Mouse (Mus musculus) midbrain, postnatal 0 days (tissue): Measurements from ENCODE around the gene Dlg2. TPM values are rescaled to one million over a fixed set of nuclear protein-coding genes. Genes with fewer than 3 reads are reported as not detected.
A peak's percentile ranks its signal among the peaks of the same experiment; 100 is the strongest.

ENCODE experiments used
- ATAC-seq: fragments of 200-750 bp; cut with Nextera tagmentation; 2 replicates; pipeline ENCODE4 v1.8.0; 2017; ENCODE audit warnings: moderate number of reproducible peaks, mild to moderate bottlenecking, moderate TSS enrichment, moderate library complexity; ENCODE audit not compliant: low FRiP score
- DNase-seq: peaks from one replicate; pipeline ENCODE4 v3.0.0-alpha.2; 2015; ENCODE audit warnings: low spot score
- H3K27ac ChIP-seq: fragments of 300-500 bp; sonication (generic); 2 replicates; pipeline ENCODE4 v1.5.1; 2014; ENCODE audit warnings: low read depth, mild to moderate bottlenecking, low read length, mixed read lengths
- H3K27me3 ChIP-seq: fragments of 300-500 bp; sonication (generic); 2 replicates; pipeline ENCODE4 v1.6.1; 2014; ENCODE audit warnings: low read length, control low read depth, mixed read lengths; ENCODE audit not compliant: insufficient read depth
- H3K36me3 ChIP-seq: fragments of 300-500 bp; sonication (generic); 2 replicates; pipeline ENCODE4 v1.6.1; 2014; ENCODE audit warnings: low read length, control low read depth, mixed read lengths; ENCODE audit not compliant: insufficient read depth
- H3K4me1 ChIP-seq: fragments of 300-500 bp; sonication (generic); 2 replicates; pipeline ENCODE4 v1.6.1; 2014; ENCODE audit warnings: mild to moderate bottlenecking, control low read depth, antibody characterized with exemption, low read length, mixed read lengths; ENCODE audit not compliant: insufficient read depth
- H3K4me2 ChIP-seq: fragments of 300-500 bp; sonication (generic); 2 replicates; pipeline ENCODE4 v1.6.1; 2014; ENCODE audit warnings: low read depth, mild to moderate bottlenecking, low read length, mixed read lengths; ENCODE audit not compliant: poor library complexity, severe bottlenecking
- H3K4me3 ChIP-seq: fragments of 300-500 bp; sonication (generic); 2 replicates; pipeline ENCODE4 v1.5.1; 2014; ENCODE audit warnings: low read depth, mild to moderate bottlenecking, low read length, moderate library complexity
- H3K9ac ChIP-seq: fragments of 300-500 bp; sonication (generic); replicated peaks from 2 replicates; pipeline ENCODE4 v1.6.1; 2014; ENCODE audit warnings: mild to moderate bottlenecking, low read length, moderate library complexity, mixed read lengths; ENCODE audit not compliant: poor library complexity, severe bottlenecking
- H3K9me3 ChIP-seq: fragments of 300-500 bp; sonication (generic); 2 replicates; pipeline ENCODE4 v1.6.1; 2016; ENCODE audit warnings: low read length, control low read depth
- CTCF ChIP-seq: IDR thresholded peaks from 2 replicates; pipeline ENCODE4 v1.5.1; 2016; ENCODE audit warnings: antibody characterized with exemption, mild to moderate bottlenecking
- WGBS: fragments of 180-500 bp; shearing (Covaris S2); extraction: QIAGEN DNeasy Blood & Tissue Kit; methylation state at CpG from one replicate; pipeline ENCODE4 v1.1.7; 2014; 5-methylcytosine and 5-hydroxymethylcytosine counted together
- polyA plus RNA-seq: library from polyadenylated mRNA; unstranded; fragments of >200 nt; fragmentation: Nextera tagmentation; extraction: Ambion mirVana; gene quantifications from 2 replicates; pipeline ENCODE4 v1.2.1, GENCODE M21; 2015
- total RNA-seq: library from RNA; depleted of rRNA; stranded (reverse); fragments of >200 nt; gene quantifications from 2 replicates; pipeline ENCODE4 v1.2.3, GENCODE M21; 2014; rRNA removed

The Dlg2 gene
- total RNA-seq (122 and 126 TPM in 2 replicates), polyA plus RNA-seq (16.9 and 21.6 TPM in 2 replicates)

DNA sequence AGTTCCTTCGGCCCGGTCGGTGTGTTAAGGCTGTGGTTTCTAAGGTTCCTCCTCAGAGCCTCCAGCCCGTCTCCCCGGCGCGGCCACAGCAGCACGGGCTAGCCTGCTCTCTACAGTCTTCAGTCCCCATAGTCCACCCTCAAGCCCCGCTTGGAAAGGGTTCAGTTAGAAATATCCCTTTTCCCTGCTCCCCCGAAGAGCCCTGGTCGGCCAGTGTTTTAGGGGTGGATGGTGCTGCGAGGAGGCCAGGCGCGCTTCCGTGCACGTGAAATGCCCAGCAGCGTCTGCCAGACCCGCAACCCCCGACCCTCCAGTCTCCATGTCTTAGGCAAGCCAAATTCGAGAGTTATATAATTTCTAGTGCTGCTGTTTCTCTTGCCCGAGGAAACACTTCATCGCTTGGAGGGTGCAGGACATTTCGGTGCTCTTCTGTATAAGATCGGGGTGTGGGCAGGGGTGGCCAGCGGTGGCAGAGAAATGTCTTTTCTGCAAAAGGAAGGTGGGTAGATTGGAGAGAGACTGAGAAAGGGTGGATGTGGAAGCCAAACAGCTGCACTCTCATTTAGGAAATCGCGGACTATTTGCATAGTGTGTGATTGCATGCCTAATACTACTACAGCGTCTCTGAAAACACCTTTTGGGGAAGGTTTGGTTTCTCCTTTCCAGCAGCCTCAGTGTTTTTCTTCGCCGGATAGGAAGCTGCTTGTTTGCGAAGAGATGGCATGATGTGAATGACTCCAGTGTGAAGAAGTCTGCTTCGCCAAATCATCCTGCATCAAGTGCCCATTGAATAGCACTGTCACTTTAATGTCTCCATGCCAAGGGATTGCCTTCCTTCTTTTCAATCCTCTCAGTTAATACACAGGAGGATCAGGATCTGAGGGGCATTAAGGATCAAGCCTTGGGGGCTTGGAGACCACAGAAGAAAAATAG lies at the start of gene Dlg2:
TSS of gene Dlg2 (plus strand) at position 360 of the 933 bp plus-strand sequence.
- Histone ChIP-seq H3K27ac (peak within 1 kb of the TSS; percentile 93), H3K4me2 (peak within 1 kb of the TSS; percentile 76), H3K9me3 (no peaks in the 10 kb centered on the region), H3K9ac (peak within 1 kb of the TSS; percentile 81), H3K27me3 (no peaks in the 10 kb centered on the region), H3K4me3 (peak within 1 kb of the TSS; percentile 65), H3K36me3 (no peaks in the 10 kb centered on the region), H3K4me1 (0 out of 2 replicates have a peak, but pooled peaks cover 4% of the 10 kb centered on the region)
- DNase-seq = peak; percentile 61
- ATAC-seq = peak; percentile 80
- under 1% methylated on average over 32 of the region's 32 CpGs for WGBS
- no peak for TF ChIP-seq CTCF

DNA sequence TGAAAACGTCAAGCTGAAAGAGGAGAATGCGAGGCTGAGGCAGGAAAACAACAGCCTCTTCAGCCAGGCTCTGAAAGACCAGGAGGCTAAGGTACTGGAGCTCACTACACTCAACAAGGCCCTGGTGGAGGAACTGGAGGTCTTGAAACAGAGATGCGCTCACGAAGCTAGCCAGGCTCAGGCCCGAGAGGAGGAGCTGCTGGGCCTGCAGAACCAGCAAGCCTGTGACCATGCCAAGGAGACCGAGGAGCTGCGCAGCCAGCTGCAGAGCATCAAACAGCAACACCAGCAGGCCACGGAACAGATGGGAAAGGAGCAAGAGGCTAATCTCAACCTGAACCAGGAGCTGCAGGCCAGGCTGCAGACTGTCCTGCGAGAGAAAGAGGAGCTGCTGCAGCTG lies 49.5 kb upstream of the Dlg2 start:
- Histone ChIP-seq H3K36me3 (no peaks in the 10 kb centered on the region), H3K4me2 (peak overlapping the region; percentile 67), H3K4me1 (0 out of 2 replicates have a peak, but pooled peaks cover 4% of the 10 kb centered on the region), H3K9ac (no peak overlapping the region), H3K4me3 (peak overlapping the region; percentile 39), H3K27ac (no peak overlapping the region), H3K27me3 (no peaks in the 10 kb centered on the region), H3K9me3 (no peaks in the 10 kb centered on the region)
- ATAC-seq (no peak), DNase-seq (no peak)
- no peak for TF ChIP-seq CTCF
- WGBS = 67% methylated on average over 9 of the region's 9 CpGs

- no peak overlapping the region for H3K9ac ChIP-seq
- H3K4me3 ChIP-seq = no peak overlapping the region
- no peak overlapping the region for H3K27ac ChIP-seq
- TF ChIP-seq CTCF = no peak
- no peaks in the 10 kb centered on the region for H3K27me3 ChIP-seq
- no peaks in the 10 kb centered on the region for H3K4me1 ChIP-seq
- H3K4me2 ChIP-seq = no peak overlapping the region
- DNase-seq (no peak), ATAC-seq (no peak)
- no peaks in the 10 kb centered on the region for H3K36me3 ChIP-seq
- no peaks in the 10 kb centered on the region for H3K9me3 ChIP-seq
Observed at GRCm38 (mm10) chr7:90432221-90432620, 44.3 kb upstream of the Dlg2 start.

DNA sequence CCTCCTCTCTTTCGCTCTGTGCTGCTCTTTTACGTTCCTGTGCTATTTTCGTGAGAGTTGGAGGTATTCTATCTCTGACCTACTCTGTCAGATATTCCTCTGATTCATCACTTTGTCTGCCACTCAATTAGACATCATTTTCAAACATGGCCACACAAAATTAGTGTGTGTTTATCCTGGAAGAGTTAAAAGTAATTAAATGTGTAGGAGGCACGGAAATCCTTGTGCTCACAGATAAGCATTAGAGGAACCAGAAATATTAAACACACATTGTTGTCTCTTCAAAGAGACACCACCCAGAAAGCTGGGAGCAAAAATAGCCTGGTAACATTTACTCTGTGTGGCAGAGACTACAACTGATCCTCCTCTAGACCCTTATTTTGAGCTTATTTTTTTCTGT lies 36.4 kb upstream of the Dlg2 start:
- no peak overlapping the region for H3K4me2 ChIP-seq
- TF ChIP-seq CTCF = no peak
- 91% methylated on average over 4 of the region's 4 CpGs for WGBS
- H3K9me3 ChIP-seq = no peaks in the 10 kb centered on the region
- no peaks in the 10 kb centered on the region for H3K36me3 ChIP-seq
- H3K4me3 ChIP-seq = no peak overlapping the region
- ATAC-seq (no peak), DNase-seq (no peak)
- H3K27ac ChIP-seq = no peak overlapping the region
- no peak overlapping the region for H3K9ac ChIP-seq
- no peaks in the 10 kb centered on the region for H3K4me1 ChIP-seq
- no peaks in the 10 kb centered on the region for H3K27me3 ChIP-seq

DNA sequence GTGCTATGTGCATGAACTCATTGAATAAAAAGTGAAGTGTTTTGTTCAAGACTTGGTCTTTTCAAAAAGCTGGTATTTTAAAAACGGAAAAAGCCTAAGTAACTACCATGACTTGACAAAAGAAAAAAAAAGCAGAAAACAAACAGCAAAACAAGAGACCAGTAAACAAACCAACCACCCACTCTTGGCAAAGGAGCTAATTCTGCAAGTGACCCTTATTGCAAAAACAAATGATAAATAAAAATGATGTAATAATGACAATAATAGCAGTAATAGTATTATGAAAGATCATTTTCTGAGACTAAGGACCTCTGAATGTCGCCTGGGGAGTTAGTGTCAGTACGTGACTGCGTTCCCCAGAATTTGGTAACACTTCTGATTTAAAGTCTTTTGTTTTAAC lies 34.4 kb upstream of the Dlg2 start:
- WGBS = 7% methylated on average over 4 of the region's 4 CpGs
- Histone ChIP-seq H3K4me1 (no peaks in the 10 kb centered on the region), H3K27ac (peak overlapping the region; percentile 98), H3K27me3 (no peaks in the 10 kb centered on the region), H3K4me3 (peak overlapping the region; percentile 99), H3K4me2 (peak overlapping the region; percentile 41), H3K9ac (peak overlapping the region; percentile 99), H3K36me3 (no peaks in the 10 kb centered on the region), H3K9me3 (no peaks in the 10 kb centered on the region)
- no peak for DNase-seq
- no peak for TF ChIP-seq CTCF
- peak; percentile 6 for ATAC-seq

DNA sequence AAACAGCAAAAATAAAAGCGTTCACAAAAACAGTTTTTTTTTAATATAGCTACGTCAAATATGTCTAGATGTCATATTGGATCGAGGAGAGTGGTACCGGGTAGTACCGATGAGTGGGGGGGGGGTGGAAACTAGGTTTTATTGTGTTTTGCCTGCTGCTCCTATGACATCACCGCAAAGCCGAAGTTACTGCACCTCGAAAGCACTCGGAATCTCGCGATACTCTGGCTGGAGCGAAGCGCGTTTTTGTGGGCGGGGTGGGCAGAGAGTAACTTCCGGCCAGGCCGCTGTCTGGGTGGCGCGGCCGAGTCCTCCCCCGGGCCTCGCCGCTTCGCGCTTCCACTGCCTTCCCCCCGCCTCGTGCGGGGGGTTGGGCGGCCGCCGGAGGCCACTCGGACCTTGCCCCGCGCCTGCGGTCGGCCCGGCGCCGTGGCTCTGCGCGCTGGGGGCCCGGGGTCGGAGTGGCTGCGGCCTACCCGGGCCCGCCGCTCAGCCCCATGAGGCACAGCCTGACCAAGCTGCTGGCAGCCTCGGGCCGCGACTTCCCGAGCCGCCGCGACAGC lies 33.9 kb upstream of the Dlg2 start, which contains the start of gene Crebzf:
TSS of gene Crebzf (plus strand) at position 212 of the 563 bp plus-strand sequence.
- H3K4me2 ChIP-seq = peak within 1 kb of the TSS; percentile 79
- H3K27ac ChIP-seq = peak within 1 kb of the TSS; percentile 98
- H3K4me3 ChIP-seq = peak within 1 kb of the TSS; percentile 99
- ATAC-seq (peak; percentile 98), DNase-seq (peak; percentile 99)
- no peaks in the 10 kb centered on the region for H3K36me3 ChIP-seq
- H3K4me1 ChIP-seq = no peaks in the 10 kb centered on the region
- no peaks in the 10 kb centered on the region for H3K27me3 ChIP-seq
- no peaks in the 10 kb centered on the region for H3K9me3 ChIP-seq
- WGBS = under 1% methylated on average over 51 of the region's 54 CpGs
- H3K9ac ChIP-seq = peak within 1 kb of the TSS; percentile 99
- TF ChIP-seq CTCF = no peak
